Mouse (Mus musculus) c-Kit-positive CD71-negative TER-119-negative erythroid progenitor cells, embryonic 14.5 days (primary cell): Measurements from ENCODE around the gene Traf3.

Source experiments
- DNase-seq: peaks from one replicate; pipeline ENCODE4 v3.0.0-alpha.2; 2013; ENCODE audit warnings: low read depth

The Traf3 gene

GRCm38 (mm10) chr12:111203945-111204344, 37.8 kb downstream of the Traf3 start:
- no peak for DNase-seq

GRCm38 (mm10) chr12:111207641-111208040, 41.5 kb downstream of the Traf3 start:
- no peak for DNase-seq

GRCm38 (mm10) chr12:111211729-111212128, 45.6 kb downstream of the Traf3 start:
- DNase-seq = no peak

- no peak for DNase-seq
Measured at GRCm38 (mm10) chr12:111218867-111219266, 52.7 kb downstream of the Traf3 start.

- DNase-seq = no peak
Measured at GRCm38 (mm10) chr12:111225197-111225780, 59.1 kb downstream of the Traf3 start.

- DNase-seq = no peak
Measured at GRCm38 (mm10) chr12:111227410-111227809, 61.2 kb downstream of the Traf3 start.

- no peak for DNase-seq
Measured at GRCm38 (mm10) chr12:111228488-111228887, 62.3 kb downstream of the Traf3 start.

- no peak for DNase-seq
Measured at GRCm38 (mm10) chr12:111230793-111231192, 64.6 kb downstream of the Traf3 start.

GRCm38 (mm10) chr12:111233798-111234197, 67.6 kb downstream of the Traf3 start:
- DNase-seq = no peak

- no peak for DNase-seq
Measured at GRCm38 (mm10) chr12:111234383-111234782, 68.2 kb downstream of the Traf3 start.

GRCm38 (mm10) chr12:111235631-111236030, 69.5 kb downstream of the Traf3 start:
- DNase-seq = no peak

- DNase-seq = no peak
Measured at GRCm38 (mm10) chr12:111237611-111238188, 71.5 kb downstream of the Traf3 start.

GRCm38 (mm10) chr12:111238345-111238744, 72.2 kb downstream of the Traf3 start:
- DNase-seq = no peak

- DNase-seq = no peak
Measured at GRCm38 (mm10) chr12:111238778-111239177, 72.6 kb downstream of the Traf3 start.

- DNase-seq = no peak
Measured at GRCm38 (mm10) chr12:111239930-111240329, 73.8 kb downstream of the Traf3 start.

GRCm38 (mm10) chr12:111241916-111242315, 75.7 kb downstream of the Traf3 start:
- no peak for DNase-seq

GRCm38 (mm10) chr12:111242346-111242745, 76.2 kb downstream of the Traf3 start:
- DNase-seq = no peak

- DNase-seq = no peak
Measured at GRCm38 (mm10) chr12:111243733-111244132, 77.6 kb downstream of the Traf3 start.

- no peak for DNase-seq
Measured at GRCm38 (mm10) chr12:111245070-111245469, 78.9 kb downstream of the Traf3 start.

GRCm38 (mm10) chr12:111246808-111247464, 80.8 kb downstream of the Traf3 start:
- no peak for DNase-seq

- DNase-seq = no peak
Measured at GRCm38 (mm10) chr12:111249095-111249494, 82.9 kb downstream of the Traf3 start.

GRCm38 (mm10) chr12:111250116-111250515, 83.9 kb downstream of the Traf3 start:
- DNase-seq = no peak

GRCm38 (mm10) chr12:111251227-111251626, 85.1 kb downstream of the Traf3 start:
- no peak for DNase-seq

- DNase-seq = no peak
Measured at GRCm38 (mm10) chr12:111263650-111264049, 97.5 kb downstream of the Traf3 start.
